Mouse (Mus musculus): ENCODE results near the gene Srp68. TPM values are rescaled to one million over a fixed set of nuclear protein-coding genes. Genes with fewer than 3 reads are reported as not detected.
"Not testable (repeated sequence)": the region's sequence is repeated elsewhere in the genome, so short reads cannot be mapped to it uniquely, and the experiment has no call there.

Gene Srp68
- total and polyA plus RNA-seq, 2 experiments from 2014 or later = 24.5 to 51.3 TPM

- H3K9me3 ChIP-seq (ENCODE audit: low read length) = no peaks in the 10 kb centered on the region
- peaks cover 17% of the 10 kb centered on the region for H3K36me3 ChIP-seq (ENCODE audit: insufficient read depth)
- WGBS = 68% methylated on average over 6 of the region's 6 CpGs
- no peak for TF ChIP-seq CTCF (IDR thresholded peaks at IDR 0.05; ENCODE audit: low read depth)
- H3K4me3 ChIP-seq (ENCODE audit: low read depth, low read length) = no peak overlapping the region
- H3K4me1 ChIP-seq (ENCODE audit: insufficient read depth) = no peaks in the 10 kb centered on the region; the same call in 1 of the 2 replicates
- H3K9ac ChIP-seq = no peak overlapping the region
- H3K4me2 ChIP-seq (ENCODE audit: low read depth) = no peak overlapping the region
- H3K27me3 ChIP-seq (ENCODE audit: insufficient read depth, low read length) = peaks cover 41% of the 10 kb centered on the region
- H3K27ac ChIP-seq (ENCODE audit: low read depth, low read length) = no peak overlapping the region
- DNase-seq (no peak), ATAC-seq (no peak)
These were observed 10.0 kb upstream of the Srp68 start for GRCm38 (mm10) chr11:116283982-116284381.

GRCm38 (mm10) chr11:116282912-116283521 lies 9.0 kb upstream of the Srp68 start:
- Histone ChIP-seq H3K9ac (no peak overlapping the region), H3K9me3 (ENCODE audit: low read length) (no peaks in the 10 kb centered on the region), H3K27ac (ENCODE audit: low read depth, low read length) (no peak overlapping the region), H3K27me3 (ENCODE audit: insufficient read depth, low read length) (peaks cover 41% of the 10 kb centered on the region), H3K4me3 (ENCODE audit: low read depth, low read length) (no peak overlapping the region), H3K4me2 (ENCODE audit: low read depth) (peak overlapping the region; percentile 7; the same call in 1 of the 2 replicates), H3K36me3 (ENCODE audit: insufficient read depth) (peaks cover 8% of the 10 kb centered on the region), H3K4me1 (ENCODE audit: insufficient read depth) (no peaks in the 10 kb centered on the region; the same call in 1 of the 2 replicates)
- ATAC-seq (peak; percentile 26; the same call in 1 of the 2 replicates), DNase-seq (no peak)
- no peak for TF ChIP-seq CTCF (IDR thresholded peaks at IDR 0.05; ENCODE audit: low read depth)
- 12% methylated on average over 48 of the region's 48 CpGs for WGBS

GRCm38 (mm10) chr11:116282089-116282488 lies 8.1 kb upstream of the Srp68 start:
- TF ChIP-seq CTCF (IDR thresholded peaks at IDR 0.05; ENCODE audit: low read depth) = no peak
- H3K9me3 ChIP-seq (ENCODE audit: low read length) = no peaks in the 10 kb centered on the region
- H3K27ac ChIP-seq (ENCODE audit: low read depth, low read length) = no peak overlapping the region
- WGBS = 2% methylated on average over 11 of the region's 11 CpGs
- no peaks in the 10 kb centered on the region; the same call in 1 of the 2 replicates for H3K4me1 ChIP-seq (ENCODE audit: insufficient read depth)
- peak overlapping the region; percentile 46; the same call in 1 of the 2 replicates for H3K4me2 ChIP-seq (ENCODE audit: low read depth)
- DNase-seq (no peak), ATAC-seq (no peak)
- peaks cover 41% of the 10 kb centered on the region for H3K27me3 ChIP-seq (ENCODE audit: insufficient read depth, low read length)
- H3K4me3 ChIP-seq (ENCODE audit: low read depth, low read length) = no peak overlapping the region
- H3K36me3 ChIP-seq (ENCODE audit: insufficient read depth) = no peaks in the 10 kb centered on the region
- H3K9ac ChIP-seq = no peak overlapping the region

DNA sequence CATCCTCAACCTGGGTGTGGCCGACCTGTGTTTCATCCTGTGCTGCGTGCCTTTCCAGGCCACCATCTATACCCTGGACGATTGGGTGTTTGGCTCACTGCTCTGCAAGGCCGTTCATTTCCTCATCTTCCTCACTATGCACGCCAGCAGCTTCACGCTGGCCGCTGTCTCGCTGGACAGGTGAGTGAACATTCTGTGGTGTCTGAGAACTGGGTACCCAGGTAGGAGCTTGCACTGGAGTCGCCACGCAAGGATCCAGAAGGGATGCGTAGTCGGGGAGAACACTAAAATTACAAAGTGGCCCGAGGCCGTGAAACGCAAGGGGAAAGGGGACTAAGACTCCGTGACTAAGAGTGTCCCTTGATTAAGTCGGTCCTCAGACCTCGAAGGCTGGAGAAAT lies 7.7 kb upstream of the Srp68 start:
- Histone ChIP-seq H3K9ac (peak overlapping the region; percentile 28; the same call in 1 of the 2 replicates), H3K4me3 (ENCODE audit: low read depth, low read length) (peak overlapping the region; percentile 23), H3K4me2 (ENCODE audit: low read depth) (peak overlapping the region; percentile 46), H3K9me3 (ENCODE audit: low read length) (no peaks in the 10 kb centered on the region), H3K36me3 (ENCODE audit: insufficient read depth) (no peaks in the 10 kb centered on the region), H3K4me1 (ENCODE audit: insufficient read depth) (no peaks in the 10 kb centered on the region; the same call in 1 of the 2 replicates), H3K27ac (ENCODE audit: low read depth, low read length) (no peak overlapping the region), H3K27me3 (ENCODE audit: insufficient read depth, low read length) (peaks cover 41% of the 10 kb centered on the region)
- TF ChIP-seq CTCF (IDR thresholded peaks at IDR 0.05; ENCODE audit: low read depth) = no peak
- WGBS = 3% methylated on average over 18 of the region's 18 CpGs
- DNase-seq = no peak
- ATAC-seq = no peak

- peaks cover 41% of the 10 kb centered on the region for H3K27me3 ChIP-seq (ENCODE audit: insufficient read depth, low read length)
- DNase-seq = no peak
- no peak for ATAC-seq
- no peak within 1 kb of the TSS for H3K27ac ChIP-seq (ENCODE audit: low read depth, low read length)
- TF ChIP-seq CTCF (IDR thresholded peaks at IDR 0.05; ENCODE audit: low read depth) = 0 out of 2 replicates have a peak, but pooled peaks have one; percentile 4
- no peaks in the 10 kb centered on the region for H3K9me3 ChIP-seq (ENCODE audit: low read length)
- H3K36me3 ChIP-seq (ENCODE audit: insufficient read depth) = no peaks in the 10 kb centered on the region
- H3K4me3 ChIP-seq (ENCODE audit: low read depth, low read length) = peak within 1 kb of the TSS; percentile 23
- H3K4me1 ChIP-seq (ENCODE audit: insufficient read depth) = no peaks in the 10 kb centered on the region; the same call in 1 of the 2 replicates
- peak within 1 kb of the TSS; percentile 46 for H3K4me2 ChIP-seq (ENCODE audit: low read depth)
- peak within 1 kb of the TSS; percentile 28 for H3K9ac ChIP-seq
- WGBS = 7% methylated on average over 48 of the region's 48 CpGs
These were observed 7.0 kb upstream of the Srp68 start, which contains the start of gene Galr2 for GRCm38 (mm10) chr11:116280751-116281663. Gene Galr2 (plus strand): TSS chr11:116280939.

- not testable (repeated sequence) for H3K4me3 ChIP-seq (ENCODE audit: low read depth, low read length); H3K9me3 ChIP-seq (ENCODE audit: low read length); DNase-seq; ATAC-seq; H3K9ac ChIP-seq; H3K36me3 ChIP-seq (ENCODE audit: insufficient read depth); H3K4me2 ChIP-seq (ENCODE audit: low read depth); H3K27ac ChIP-seq (ENCODE audit: low read depth, low read length)
- H3K27me3 ChIP-seq (ENCODE audit: insufficient read depth, low read length) = peaks cover 26% of the 10 kb centered on the region
- 93% methylated on average over 1 of the region's 1 CpGs for WGBS
- H3K4me1 ChIP-seq (ENCODE audit: insufficient read depth) = peaks cover 12% of the 10 kb centered on the region; the same call in 1 of the 2 replicates
These were observed 3.2 kb upstream of the Srp68 start for GRCm38 (mm10) chr11:116277184-116277583.

Measured in forebrain, postnatal 0 days (tissue).